Mouse (Mus musculus) left cerebral cortex, adult 2 months (tissue): Measurements from ENCODE around the gene Ccpg1os. TPM values are rescaled to one million over a fixed set of nuclear protein-coding genes. Genes with fewer than 3 reads are reported as not detected.

Source experiments
- DNase-seq, 2 experiments: peaks; one replicate each; pipeline ENCODE4 v3.0.0; 2021 to 2022; ENCODE audit warnings: low spot score in 2 of 2, mixed read lengths in 1 of 2; ENCODE audit errors: extremely low spot score in 1 of 2
- H3K27ac ChIP-seq: fragments of 200-600 bp; 2 replicates; pipeline ENCODE4 v1.8.1; 2022
- H3K4me3 ChIP-seq: fragments of 200-600 bp; 2 replicates; pipeline ENCODE4 v1.8.1; 2022
- CTCF ChIP-seq: fragments of 200-600 bp; IDR thresholded peaks from 2 replicates; pipeline ENCODE4 v1.8.1; 2022; ENCODE audit warnings: antibody characterized with exemption, mild to moderate bottlenecking, moderate library complexity
- intact Hi-C: fragments of 180-260 bp; cut with DNase I; formaldehyde crosslinking; loops from one replicate; pipeline ENCODE4 v1.15.1; 2025
- total RNA-seq, 2 experiments: library from RNA; stranded (reverse); gene quantifications; 2 replicates each; pipeline ENCODE4 v1.2.3; 2021

Gene Ccpg1os
- total RNA-seq, 2 experiments from 2014 or later = 9.2 to 10.8 TPM

DNA sequence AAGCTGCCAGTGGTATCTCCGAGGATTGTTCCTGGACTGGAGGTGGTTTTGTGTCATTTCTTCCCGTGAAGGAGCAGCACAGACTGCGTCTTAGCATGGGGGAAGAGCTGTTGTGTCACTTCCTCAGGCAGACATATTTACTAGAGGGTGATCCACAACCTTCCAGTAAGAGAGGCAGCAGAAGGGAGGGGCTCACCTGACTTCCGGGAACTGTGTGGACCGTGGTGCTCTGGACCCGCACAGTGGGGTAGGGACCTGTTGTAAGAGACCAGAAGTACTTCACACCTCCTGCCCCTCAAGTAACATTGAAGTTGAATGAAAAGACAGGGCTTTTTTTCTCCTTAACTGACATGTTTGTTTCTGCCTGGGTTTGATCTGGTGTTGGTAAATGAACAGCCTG lies 19.9 kb upstream of the Ccpg1os start:
- H3K4me3 ChIP-seq = no peak overlapping the region
- no peak for DNase-seq
- H3K27ac ChIP-seq = no peak overlapping the region
- no peak for TF ChIP-seq CTCF
- intact Hi-C loops = no loop called here

DNA sequence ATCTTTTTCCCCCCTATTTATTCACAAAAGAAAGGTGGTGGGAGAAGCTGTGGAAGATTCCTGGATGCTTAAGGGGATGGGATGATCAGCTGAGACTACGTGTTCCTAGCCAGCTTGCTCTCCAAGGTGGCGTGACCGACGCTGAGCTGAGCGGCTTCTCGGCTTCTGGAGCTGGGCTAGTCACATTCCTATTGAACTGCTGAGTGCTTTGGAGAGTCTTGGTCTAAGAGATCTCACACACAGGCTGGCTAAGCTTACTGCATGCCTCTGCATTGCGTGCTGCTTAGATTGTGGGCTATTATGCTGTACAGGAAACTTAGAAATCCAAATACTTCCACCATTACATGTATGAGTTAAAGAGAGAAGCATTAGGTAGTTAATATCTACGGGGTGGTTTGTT lies 18.9 kb upstream of the Ccpg1os start:
- H3K4me3 ChIP-seq = no peak overlapping the region
- no peak for DNase-seq
- no peak for TF ChIP-seq CTCF
- H3K27ac ChIP-seq = no peak overlapping the region
- intact Hi-C loops = no loop called here

DNA sequence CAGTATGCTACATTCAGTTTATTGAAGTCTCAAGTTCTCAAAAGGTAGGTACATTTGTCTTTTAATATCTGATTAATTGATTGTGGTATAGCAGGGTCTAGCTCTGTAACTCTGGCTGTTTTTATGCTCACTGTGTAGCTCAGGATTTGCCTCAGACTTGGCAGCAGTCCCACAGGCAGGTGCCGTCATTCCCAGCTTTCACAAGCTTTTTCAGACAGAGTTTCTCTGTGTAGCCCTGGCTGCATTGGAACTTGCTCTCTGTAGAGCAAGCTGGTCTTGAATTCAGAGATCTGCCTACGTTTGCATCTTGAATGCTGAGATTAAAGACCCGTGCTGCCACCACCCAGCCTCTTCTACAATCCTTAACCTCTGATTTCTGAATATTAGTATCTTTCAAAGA lies 17.0 kb upstream of the Ccpg1os start:
- TF ChIP-seq CTCF = no peak
- Histone ChIP-seq H3K27ac (no peak overlapping the region), H3K4me3 (no peak overlapping the region)
- no peak for DNase-seq
- intact Hi-C loops = no loop called here

DNA sequence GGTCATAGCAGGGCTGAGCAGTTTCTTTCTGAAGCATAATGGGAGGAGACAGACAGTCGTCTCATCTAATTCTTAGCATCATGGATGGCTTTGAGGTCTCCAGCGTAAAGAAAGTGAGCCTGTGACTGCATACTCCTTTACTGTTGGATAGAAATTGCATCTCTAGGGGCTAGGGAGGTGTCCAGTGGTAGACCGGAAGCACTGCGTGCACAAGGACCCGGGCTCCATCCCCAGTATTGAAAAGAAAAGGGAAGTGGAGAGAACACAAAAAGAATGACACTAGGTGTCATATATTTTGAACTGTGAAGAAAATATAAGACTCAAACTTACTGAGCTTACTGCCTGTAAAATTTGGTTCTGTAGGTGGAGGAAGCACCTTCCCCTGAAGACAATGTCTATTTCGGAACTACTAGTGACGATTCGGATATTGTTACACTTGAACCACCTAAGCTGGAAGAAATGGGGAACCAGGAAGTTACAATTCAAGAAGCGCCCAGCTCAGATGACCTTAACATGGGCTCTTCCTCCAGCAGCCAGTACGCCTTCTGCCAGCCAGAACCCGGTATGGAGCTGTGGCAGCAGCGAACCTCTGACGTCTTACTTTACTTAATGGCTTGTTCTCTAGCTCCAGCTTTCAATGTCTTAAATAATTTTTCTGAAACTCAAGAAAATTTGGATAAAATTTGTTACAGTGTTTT lies 16.3 kb upstream of the Ccpg1os start:
- no peak for TF ChIP-seq CTCF
- Histone ChIP-seq H3K4me3 (no peak overlapping the region), H3K27ac (no peak overlapping the region)
- DNase-seq = no peak
- intact Hi-C loops = no loop called here

DNA sequence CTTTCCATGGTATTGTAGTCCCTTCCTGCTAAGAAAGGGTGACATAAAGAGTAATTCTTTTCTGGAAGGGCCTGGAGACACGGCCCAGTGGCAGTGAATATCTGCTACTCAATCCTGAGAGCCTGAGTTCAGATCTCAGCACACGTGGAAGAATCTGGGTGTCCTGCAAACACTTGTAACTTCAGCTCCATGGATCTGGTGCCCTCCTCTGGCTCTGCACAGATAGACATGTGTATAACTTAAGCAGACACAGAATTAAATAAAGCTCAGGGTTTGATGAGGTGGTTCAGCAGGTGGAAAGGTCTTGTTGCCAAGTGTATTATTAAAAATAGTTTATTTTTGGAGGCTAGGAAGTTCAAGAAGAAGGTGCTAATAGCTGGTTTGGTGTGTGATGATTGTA lies 15.3 kb upstream of the Ccpg1os start:
- no peak; the same call in 1 of the 2 replicates for TF ChIP-seq CTCF
- intact Hi-C loops = no loop called here
- DNase-seq = no peak
- Histone ChIP-seq H3K27ac (no peak overlapping the region), H3K4me3 (no peak overlapping the region)

DNA sequence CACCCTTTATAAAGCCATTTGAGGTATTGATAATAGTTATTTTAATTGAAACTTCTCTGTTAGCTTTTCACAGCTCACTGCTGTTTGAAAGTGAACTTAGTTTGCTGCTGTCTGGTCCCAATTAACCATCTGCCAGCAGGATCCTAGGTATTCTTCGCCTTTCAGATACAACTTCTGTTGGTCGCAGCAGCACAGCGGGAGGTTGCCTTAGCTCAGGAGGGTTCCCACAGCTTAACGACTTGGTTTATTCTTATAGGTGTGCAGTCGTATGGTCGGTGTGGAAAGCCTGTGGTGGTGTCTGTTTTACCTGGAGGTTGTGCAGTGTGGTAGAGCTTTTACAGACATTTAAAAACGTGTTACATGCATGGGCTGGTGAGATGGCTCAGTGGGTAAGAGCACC lies 11.6 kb upstream of the Ccpg1os start:
- DNase-seq = no peak

DNA sequence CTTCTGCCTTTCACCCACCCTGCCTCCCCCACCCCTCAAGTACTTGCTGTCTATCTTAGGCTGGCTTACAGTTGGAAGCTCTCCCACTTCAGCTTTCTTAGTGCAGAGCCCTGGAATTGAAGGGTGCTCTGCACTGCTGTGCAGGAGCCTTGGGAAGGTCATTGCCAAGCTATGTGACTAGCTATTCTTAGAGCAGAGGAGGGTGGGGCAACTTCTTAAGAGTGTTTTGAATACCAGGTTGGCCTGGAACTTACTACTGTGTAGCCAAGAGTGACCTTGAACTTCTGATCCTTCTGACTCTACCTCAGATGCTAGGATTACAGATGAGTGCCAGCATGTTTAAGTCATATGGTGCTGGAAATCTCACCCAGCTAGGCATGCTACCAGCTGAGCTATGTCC lies 11.0 kb upstream of the Ccpg1os start:
- Histone ChIP-seq H3K27ac (no peak overlapping the region), H3K4me3 (no peak overlapping the region)
- no peak for DNase-seq
- intact Hi-C loops = no loop called here
- TF ChIP-seq CTCF = no peak

More for the DNA sequence above, 11.6 kb upstream of the Ccpg1os start:
- H3K27ac ChIP-seq = no peak overlapping the region
- no peak overlapping the region for H3K4me3 ChIP-seq
- TF ChIP-seq CTCF = no peak
- intact Hi-C loops = no loop called here

DNA sequence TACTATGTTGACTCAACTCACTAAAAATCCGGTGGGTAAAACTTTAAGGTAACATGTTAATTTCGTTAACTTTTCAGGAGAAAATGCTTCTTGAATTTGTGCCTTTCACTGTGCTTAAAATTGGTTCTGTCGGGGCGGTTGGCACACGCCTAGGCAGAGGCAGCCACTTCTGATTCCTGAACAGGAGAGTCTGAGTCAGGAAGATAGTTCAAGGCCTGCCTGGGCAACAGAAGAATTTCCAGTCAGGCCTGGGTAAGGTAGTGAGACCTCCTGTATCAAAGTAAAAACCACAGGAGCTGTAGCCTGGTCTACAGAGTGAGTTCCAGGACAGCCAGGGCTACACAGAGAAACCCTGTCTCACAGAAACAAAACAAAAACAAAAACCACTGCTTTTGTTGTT lies 7.4 kb upstream of the Ccpg1os start:
- intact Hi-C loops = no loop called here
- DNase-seq = no peak
- H3K4me3 ChIP-seq = no peak overlapping the region
- TF ChIP-seq CTCF = no peak
- no peak overlapping the region for H3K27ac ChIP-seq

DNA sequence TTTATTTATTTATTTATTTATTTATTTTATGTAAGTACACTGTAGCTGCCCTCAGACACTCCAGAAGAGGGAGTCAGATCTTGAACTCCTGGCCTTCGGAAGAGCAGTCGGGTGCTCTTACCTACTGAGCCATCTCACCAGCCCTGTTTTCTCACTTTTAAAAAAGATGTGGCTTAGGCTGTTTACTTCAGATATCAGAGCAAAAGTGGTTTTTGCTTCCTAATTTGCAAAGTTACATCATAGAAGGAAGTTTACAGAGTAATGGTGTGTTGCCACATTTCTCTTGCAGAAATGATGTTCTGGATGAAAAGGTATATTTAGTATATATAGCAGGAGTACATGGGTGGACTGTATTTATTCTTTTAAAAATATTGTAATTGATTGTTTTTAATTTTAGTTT lies 6.2 kb upstream of the Ccpg1os start:
- no peak for DNase-seq
- no peak overlapping the region for H3K4me3 ChIP-seq
- H3K27ac ChIP-seq = no peak overlapping the region
- no peak for TF ChIP-seq CTCF
- intact Hi-C loops = no loop called here

DNA sequence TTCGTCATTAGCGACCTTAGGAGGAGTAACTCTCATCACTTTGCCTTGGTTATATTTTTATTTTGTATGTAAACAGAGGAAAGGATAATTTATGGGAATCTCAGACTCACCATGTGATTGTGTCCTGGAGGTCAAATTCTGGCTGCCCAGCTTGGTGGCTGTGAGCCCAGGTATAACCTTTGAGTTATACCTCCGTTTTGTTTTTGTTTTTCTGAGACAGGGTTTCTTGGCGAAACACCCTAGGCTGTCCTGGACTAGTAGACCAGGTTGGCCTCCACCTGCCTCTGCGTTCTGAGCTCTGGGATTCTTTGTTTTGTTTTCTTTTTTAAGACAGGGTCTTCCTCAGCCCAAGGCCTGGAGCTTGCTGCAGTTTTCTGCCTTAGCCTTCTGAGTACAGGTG lies 3.5 kb upstream of the Ccpg1os start:
- Histone ChIP-seq H3K27ac (no peak overlapping the region), H3K4me3 (no peak overlapping the region)
- no peak for DNase-seq
- intact Hi-C loops = no loop called here
- TF ChIP-seq CTCF = no peak

DNA sequence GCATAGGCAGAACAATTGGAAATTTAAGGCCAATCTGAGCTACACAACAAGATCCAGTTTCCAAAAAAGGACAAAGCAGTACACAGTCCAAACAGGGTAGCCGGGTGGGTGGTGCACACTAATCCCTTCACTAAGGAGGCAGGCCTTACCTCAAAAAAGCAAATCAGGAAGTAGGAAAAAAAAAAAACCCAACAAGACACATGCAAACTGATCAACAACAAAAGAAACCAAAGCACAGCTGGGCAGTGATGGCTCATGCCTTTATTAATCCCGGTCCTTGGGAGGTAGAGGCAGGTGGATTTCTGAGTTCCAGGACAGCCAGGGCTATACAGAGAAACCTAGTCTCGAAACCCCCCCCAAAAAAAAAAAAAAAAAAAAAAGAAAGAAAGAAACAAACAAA lies 2.5 kb upstream of the Ccpg1os start:
- no peak overlapping the region for H3K4me3 ChIP-seq
- no peak for TF ChIP-seq CTCF
- intact Hi-C loops = no loop called here
- no peak for DNase-seq
- no peak overlapping the region for H3K27ac ChIP-seq

DNA sequence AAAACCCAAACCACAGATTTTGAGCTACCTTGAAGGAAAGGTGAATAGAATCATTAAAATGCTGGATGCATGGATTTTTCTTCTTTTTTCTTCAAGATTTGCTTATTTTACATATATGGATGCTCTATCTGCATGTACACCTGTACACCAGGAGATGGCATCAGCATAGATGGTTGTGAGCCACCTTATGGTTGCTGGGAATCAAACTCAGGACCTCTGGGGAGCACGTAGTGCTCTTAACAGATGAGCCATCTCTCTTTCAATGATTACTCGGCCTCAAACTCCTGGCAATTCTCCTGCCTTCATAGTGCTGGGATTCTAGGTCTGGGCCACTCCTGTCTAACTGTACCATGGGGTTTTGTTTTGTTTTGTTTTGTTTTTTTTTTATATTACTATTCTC lies 2.1 kb downstream of the Ccpg1os start:
- Histone ChIP-seq H3K27ac (no peak overlapping the region), H3K4me3 (no peak overlapping the region)
- no peak; the same call in none of the 2 replicates for TF ChIP-seq CTCF
- intact Hi-C loops = no loop called here
- no peak for DNase-seq

DNA sequence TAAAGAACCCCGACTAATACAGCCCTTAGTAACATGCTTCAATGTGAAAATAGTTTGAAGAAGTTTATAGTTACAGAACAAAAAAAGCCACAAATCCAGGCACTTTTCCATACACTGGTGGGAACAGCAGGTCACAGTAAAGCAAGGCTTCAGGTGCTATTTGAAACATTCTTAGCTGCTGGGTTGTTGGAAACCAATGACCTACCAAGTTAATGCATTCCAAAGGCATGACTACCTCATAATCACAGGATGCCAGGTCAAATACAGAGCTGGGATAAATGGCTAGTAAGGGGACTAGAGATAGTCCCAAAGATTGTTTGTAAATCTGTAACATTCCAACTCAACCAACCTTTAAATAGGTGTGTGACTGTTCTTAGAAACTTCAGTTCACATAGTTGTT lies 9.9 kb downstream of the Ccpg1os start:
- Histone ChIP-seq H3K27ac (no peak overlapping the region), H3K4me3 (no peak overlapping the region)
- TF ChIP-seq CTCF = no peak
- no peak for DNase-seq
- intact Hi-C loops = no loop called here

DNA sequence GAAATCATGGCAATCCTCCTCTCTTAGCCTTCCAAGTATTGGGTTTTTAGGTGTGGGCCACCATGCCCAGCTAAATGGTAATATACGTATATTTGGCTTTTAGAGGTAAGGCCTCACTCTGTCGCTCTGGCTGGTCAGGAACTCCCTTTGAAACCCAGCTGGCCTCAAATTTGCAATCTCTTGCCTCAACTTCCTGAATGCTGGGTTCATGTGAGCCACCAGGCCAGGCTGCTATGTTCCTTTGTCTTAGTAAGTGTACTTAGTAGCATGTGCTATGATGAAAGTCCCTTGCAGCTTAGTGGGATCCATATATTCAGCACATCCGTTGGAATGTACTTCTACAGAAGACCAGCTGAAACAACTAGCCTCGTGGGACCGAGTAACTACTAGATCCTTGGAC lies 10.4 kb downstream of the Ccpg1os start:
- no peak overlapping the region for H3K4me3 ChIP-seq
- no peak for DNase-seq
- intact Hi-C loops = no loop called here
- no peak overlapping the region for H3K27ac ChIP-seq
- TF ChIP-seq CTCF = no peak
